Mouse (Mus musculus): ENCODE data around the gene Hoxa13. TPM values are rescaled to one million over a fixed set of nuclear protein-coding genes. Genes with fewer than 3 reads are reported as not detected.

The Hoxa13 gene
- polyA plus RNA-seq, 1 experiment from 2014 or later, result not detected

DNA sequence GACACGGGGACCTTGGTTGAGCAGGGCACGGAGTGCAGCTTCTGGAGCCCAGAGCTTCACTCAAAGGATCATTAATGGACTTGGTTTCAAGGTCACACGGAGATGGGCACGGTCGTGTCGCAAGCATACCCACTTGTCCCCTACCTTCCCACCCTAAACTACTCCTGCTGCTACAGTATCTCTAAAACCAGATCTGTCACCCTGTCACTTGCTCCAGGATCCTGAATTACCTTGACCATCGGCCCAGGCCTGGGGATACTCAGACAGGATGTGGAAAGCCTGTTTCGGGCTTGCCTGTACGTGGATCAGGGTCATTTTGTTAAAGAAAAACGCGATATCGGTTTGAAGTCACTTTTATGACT lies 51.0 kb downstream of the Hoxa13 start:
- 67% methylated on average over 11 of the region's 12 CpGs for WGBS (ENCODE audit: missing documents)
- Histone ChIP-seq H3K79me2 (ENCODE audit: inconsistent target) (no peaks in the 10 kb centered on the region), H3K4me3 (ENCODE audit: inconsistent target) (no peak overlapping the region), H3K36me3 (ENCODE audit: inconsistent target) (no peaks in the 10 kb centered on the region), H3K27ac (no peak overlapping the region)

DNA sequence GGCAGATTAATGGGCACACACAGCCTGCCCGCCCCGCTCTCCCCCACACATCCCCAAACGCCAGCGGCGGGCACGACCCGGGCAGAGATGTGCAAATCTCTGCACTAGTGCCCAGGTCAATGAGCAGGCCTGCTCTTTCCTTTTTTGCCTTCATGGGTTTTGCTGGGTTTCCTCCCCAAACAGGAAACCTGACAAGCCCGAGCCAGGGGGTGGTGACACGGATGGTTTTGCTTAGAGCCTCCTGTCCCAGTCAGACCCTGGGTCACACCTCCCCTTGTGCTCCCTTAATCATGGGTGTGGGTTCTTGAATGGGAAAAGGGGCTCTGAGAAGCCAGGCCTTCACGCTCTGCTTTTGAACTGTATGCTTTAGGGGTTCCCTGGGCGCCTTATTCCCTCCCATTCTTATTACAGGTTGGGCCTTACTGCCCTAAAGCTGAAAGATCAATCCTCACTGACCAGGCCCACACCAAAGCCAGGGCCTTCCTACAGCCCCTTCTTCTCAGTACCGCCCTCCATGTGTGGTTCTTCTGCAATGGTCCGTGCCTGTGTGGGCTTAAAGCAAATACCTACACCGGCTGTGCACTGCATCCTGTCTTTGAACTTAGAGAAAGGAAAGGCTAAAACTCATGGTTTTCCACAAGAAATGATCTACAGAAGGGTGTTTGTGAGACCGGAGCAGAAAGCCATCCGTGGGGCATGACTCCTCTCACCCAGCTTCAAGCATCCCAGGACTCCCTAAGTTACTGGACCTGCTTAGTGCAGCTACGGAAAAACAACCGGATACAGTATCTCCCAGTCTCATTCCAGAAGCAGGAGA lies 51.6 kb downstream of the Hoxa13 start:
- Histone ChIP-seq H3K4me3 (ENCODE audit: inconsistent target) (no peak overlapping the region), H3K27ac (no peak overlapping the region), H3K79me2 (ENCODE audit: inconsistent target) (no peaks in the 10 kb centered on the region), H3K36me3 (ENCODE audit: inconsistent target) (no peaks in the 10 kb centered on the region)
- WGBS (ENCODE audit: missing documents), result 40% methylated on average over 18 of the region's 18 CpGs

DNA sequence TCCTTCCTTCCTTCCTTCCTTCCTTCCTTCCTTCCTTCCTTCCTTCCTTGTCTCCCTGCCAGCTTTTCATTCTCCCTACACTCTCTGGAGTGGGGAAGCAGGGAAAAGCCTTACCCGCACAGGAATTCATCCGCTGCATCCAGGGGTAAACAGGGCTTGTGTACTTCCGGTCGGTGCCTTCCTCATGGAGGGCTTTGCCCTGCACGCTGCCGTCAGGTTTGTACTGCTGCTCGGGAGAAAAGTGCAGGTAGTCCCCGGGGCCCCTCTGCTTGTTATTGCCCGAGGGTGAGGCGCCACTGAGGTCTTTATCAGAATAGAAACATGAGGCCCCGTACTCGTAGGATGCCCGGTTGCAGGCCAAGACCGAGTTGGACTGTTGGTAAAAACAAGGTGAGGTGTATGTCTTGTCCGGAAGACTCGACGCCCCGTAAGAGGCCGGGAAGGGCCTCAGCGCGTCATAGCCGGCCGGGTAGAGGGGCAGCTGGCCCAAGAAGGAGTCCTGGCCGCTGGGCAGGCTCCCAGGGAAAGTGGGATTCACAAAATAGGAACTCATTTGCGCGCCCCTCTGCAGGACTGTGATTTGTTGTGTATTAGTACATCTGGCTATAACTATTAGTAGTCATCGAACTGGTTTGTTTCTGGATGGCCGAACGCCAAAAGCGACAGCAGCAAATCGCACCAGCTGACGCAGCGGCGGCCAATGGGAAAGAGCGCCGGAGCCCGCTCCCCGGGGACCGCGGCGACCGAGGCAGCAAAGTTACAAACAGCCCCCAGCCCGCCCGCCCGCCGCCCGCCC lies 52.4 kb downstream of the Hoxa13 start, which contains the start of gene Hoxa6:
TSS of gene Hoxa6 (minus strand) at position 651 of the 796 bp plus-strand sequence.
- Histone ChIP-seq H3K4me3 (ENCODE audit: inconsistent target) (no peak within 1 kb of the TSS), H3K36me3 (ENCODE audit: inconsistent target) (no peaks in the 10 kb centered on the region), H3K79me2 (ENCODE audit: inconsistent target) (no peaks in the 10 kb centered on the region), H3K27ac (no peak within 1 kb of the TSS)
- WGBS (ENCODE audit: missing documents), result 34% methylated on average over 47 of the region's 47 CpGs

Other genes starting within 250 kb of the Hoxa13 start
- gene Skap2, start 248.3 kb downstream of the Hoxa13 start, polyA plus RNA-seq (2018), result 179 to 449 TPM (median 180 TPM) in 3 replicates
- 0.52 to 0.95 TPM (median 0.54 TPM) in 3 replicates for gene Hoxa1, start 102.6 kb downstream of the Hoxa13 start, polyA plus RNA-seq (2018)
- gene Hoxa2, start 96.0 kb downstream of the Hoxa13 start, polyA plus RNA-seq (2018), result not detected in 3 replicates
- not detected in 3 replicates for gene 5730596B20Rik, start 83.4 kb downstream of the Hoxa13 start, polyA plus RNA-seq (2018)
- gene Hoxa4, start 69.1 kb downstream of the Hoxa13 start, polyA plus RNA-seq (2018), result 0.26 to 0.34 TPM (median 0.32 TPM) in 3 replicates
- 0.16 TPM in 1 of 3 replicates, not detected in the others for gene Hoxa5, start 56.3 kb downstream of the Hoxa13 start, polyA plus RNA-seq (2018)
- gene Hoxa6, start 52.2 kb downstream of the Hoxa13 start, polyA plus RNA-seq (2018), result not detected in 3 replicates
- gene Hoxa3, start 47.5 kb downstream of the Hoxa13 start, polyA plus RNA-seq (2018), result 0.04 TPM in 1 of 3 replicates, not detected in the others
- not detected in 3 replicates for gene Gm28308, start 47.5 kb downstream of the Hoxa13 start, polyA plus RNA-seq (2018)
- 0.25 to 0.75 TPM (median 0.40 TPM) in 3 replicates for gene Hoxa7, start 39.0 kb downstream of the Hoxa13 start, polyA plus RNA-seq (2018)
- 0.11 TPM in 1 of 3 replicates, not detected in the others for gene Hoxa9, start 29.8 kb downstream of the Hoxa13 start, polyA plus RNA-seq (2018)
- gene Hoxa10, start 20.0 kb downstream of the Hoxa13 start, polyA plus RNA-seq (2018), result not detected in 3 replicates
- not detected in 3 replicates for gene Hoxa11, start 15.1 kb downstream of the Hoxa13 start, polyA plus RNA-seq (2018)
- not detected in 3 replicates for gene Evx1, start 52.6 kb upstream of the Hoxa13 start, polyA plus RNA-seq (2018)